Mouse (Mus musculus): ENCODE measurements around the gene Sipa1l3.

Sipa1l3 gene

DNA sequence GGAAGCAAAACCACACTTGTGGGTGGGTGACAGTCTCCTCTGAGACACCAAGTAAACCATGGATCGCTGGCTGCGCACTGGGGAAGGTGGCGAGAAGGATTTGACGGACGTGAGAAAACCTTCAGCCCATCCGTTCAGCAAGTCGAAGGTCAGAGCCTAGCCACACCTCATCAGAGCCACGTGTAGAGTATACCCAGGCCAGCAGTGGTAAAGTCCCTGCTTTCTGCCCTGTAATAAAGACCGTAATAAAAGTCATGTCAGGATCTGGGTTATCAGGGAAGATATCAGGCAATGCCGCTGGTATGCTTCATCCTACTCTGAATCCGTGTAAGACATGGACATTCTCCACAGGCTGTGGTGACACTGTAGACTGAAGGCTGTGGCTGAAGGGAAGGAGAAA is 23.6 kb downstream of the Sipa1l3 start:
- no peak for TF ChIP-seq GATA4 (IDR thresholded peaks at IDR 0.05; ENCODE audit: insufficient replicate concordance, low read length)

GRCm38 (mm10) chr7:29494015-29494414 is 24.4 kb downstream of the Sipa1l3 start:
- TF ChIP-seq GATA4 (IDR thresholded peaks at IDR 0.05; ENCODE audit: insufficient replicate concordance, low read length): no peak

- TF ChIP-seq GATA4 (IDR thresholded peaks at IDR 0.05; ENCODE audit: insufficient replicate concordance, low read length): no peak
These were observed 25.4 kb downstream of the Sipa1l3 start for GRCm38 (mm10) chr7:29492992-29493391.

- TF ChIP-seq GATA4 (IDR thresholded peaks at IDR 0.05; ENCODE audit: insufficient replicate concordance, low read length): no peak
These were observed 26.6 kb downstream of the Sipa1l3 start for GRCm38 (mm10) chr7:29491861-29492260.

DNA sequence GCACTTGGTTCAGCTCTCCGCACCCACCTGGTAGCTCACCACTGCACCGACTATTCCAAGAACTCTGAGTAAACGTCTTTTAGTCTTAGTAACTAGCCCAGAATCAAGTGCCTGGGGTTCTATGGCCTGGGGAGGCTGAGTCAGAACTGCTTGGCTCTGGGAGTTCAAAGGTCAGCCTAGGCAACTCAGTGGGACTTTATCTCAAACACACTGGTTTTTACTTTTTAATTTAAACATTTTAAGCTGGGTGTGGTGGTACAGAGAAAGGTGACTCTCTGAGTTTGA is 27.0 kb downstream of the Sipa1l3 start:
- no peak for TF ChIP-seq GATA4 (IDR thresholded peaks at IDR 0.05; ENCODE audit: insufficient replicate concordance, low read length)

DNA sequence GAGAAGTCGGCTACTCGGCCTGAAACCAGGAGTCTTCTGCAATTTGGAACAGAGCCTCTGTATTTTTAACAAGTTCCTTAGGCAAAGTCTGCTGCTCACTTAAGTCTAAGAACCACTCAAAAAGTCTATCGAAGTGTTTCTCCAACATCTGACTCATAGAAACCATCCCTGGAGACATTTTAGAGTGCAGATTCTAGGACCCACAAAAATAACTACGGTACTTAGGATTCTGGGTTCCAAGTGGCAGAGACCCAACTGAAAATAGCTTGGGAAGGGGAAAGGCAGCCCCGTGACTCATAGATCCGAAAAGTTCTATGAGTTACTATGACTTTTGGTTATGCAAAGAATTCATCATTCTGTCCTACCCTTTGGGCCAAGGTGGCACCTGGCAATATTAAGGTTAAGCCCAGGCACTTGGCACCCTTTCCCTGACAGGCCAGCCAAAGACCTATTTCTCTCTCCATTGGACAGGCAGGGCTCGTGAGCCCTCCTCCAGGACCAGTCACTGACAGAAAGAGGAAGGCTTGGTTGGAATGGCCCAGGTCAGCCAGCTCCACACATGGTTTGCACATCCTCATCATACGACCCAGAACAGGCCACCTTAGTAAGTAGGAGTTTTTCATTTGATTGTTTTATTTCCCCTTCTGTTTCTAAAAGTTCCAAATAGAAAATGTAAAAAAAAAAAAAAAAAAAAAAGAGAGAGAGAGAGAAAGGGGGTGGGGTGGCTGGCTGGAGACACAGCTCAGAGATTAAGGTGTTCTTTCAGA is 27.6 kb downstream of the Sipa1l3 start:
- no peak for TF ChIP-seq GATA4 (IDR thresholded peaks at IDR 0.05; ENCODE audit: insufficient replicate concordance, low read length)

GRCm38 (mm10) chr7:29489851-29490250 is 28.6 kb downstream of the Sipa1l3 start:
- TF ChIP-seq GATA4 (IDR thresholded peaks at IDR 0.05; ENCODE audit: insufficient replicate concordance, low read length): no peak

DNA sequence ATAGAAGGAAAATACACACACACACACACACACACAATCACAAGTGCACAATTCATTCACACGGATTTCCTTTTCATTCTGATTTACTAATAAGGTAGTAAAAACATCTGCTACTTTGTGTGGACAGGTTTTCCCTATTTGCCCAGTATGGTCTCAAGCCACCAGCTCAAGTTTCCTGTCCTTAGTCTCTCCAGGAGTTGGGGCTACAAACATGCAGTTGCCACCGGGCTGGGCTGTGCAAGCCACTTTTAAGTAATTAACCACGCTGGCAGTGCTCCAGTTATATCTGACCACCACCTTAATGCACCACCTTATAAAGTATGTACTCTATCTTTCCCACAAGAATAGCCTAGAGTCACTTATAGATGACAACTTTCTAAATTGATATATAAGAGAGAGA is 29.1 kb downstream of the Sipa1l3 start:
- no peak for TF ChIP-seq GATA4 (IDR thresholded peaks at IDR 0.05; ENCODE audit: insufficient replicate concordance, low read length)

- no peak for TF ChIP-seq GATA4 (IDR thresholded peaks at IDR 0.05; ENCODE audit: insufficient replicate concordance, low read length)
These were observed 31.7 kb downstream of the Sipa1l3 start for GRCm38 (mm10) chr7:29486753-29487152.

DNA sequence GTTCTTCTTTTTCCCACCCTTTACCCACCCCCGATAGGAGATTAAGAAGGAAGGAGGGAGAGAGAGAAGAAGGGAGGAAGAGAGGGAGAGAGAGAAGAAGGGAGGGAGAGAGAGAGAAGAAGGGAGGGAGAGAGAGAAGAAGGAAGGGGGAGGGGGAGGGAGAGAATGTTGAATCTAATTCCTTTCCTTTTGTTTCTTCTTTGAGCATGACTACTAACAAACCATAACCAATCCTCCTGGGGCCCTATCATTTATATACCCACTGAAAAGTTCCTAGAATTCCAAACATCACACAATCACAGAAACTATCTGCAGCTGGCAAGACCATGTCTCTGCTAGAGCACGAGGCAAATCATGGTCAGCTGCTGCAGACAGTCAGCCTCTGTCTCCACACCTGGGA is 32.7 kb downstream of the Sipa1l3 start:
- TF ChIP-seq GATA4 (IDR thresholded peaks at IDR 0.05; ENCODE audit: insufficient replicate concordance, low read length): no peak

DNA sequence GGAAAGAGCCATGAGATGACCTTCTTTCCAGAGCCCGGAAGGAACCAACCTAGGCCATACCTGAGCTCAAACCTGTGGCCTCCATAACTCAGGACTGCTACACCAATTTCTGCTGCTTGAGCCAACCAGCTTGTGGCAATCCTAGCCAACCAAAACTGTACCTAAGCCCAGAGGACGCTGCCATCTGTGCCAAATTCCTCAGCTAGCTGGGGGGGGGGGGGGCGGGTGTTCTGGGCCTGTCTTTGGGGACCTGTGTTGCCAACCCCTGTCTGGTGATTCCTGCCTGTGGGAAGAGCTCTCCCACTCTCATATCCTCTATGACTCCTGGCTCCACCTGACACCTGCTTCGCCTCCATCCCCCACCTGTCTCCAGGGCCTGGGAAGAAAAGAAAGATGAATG is 34.9 kb downstream of the Sipa1l3 start:
- no peak for TF ChIP-seq GATA4 (IDR thresholded peaks at IDR 0.05; ENCODE audit: insufficient replicate concordance, low read length)

GRCm38 (mm10) chr7:29481345-29482155 is 36.9 kb downstream of the Sipa1l3 start:
- no peak for TF ChIP-seq GATA4 (IDR thresholded peaks at IDR 0.05; ENCODE audit: insufficient replicate concordance, low read length)

DNA sequence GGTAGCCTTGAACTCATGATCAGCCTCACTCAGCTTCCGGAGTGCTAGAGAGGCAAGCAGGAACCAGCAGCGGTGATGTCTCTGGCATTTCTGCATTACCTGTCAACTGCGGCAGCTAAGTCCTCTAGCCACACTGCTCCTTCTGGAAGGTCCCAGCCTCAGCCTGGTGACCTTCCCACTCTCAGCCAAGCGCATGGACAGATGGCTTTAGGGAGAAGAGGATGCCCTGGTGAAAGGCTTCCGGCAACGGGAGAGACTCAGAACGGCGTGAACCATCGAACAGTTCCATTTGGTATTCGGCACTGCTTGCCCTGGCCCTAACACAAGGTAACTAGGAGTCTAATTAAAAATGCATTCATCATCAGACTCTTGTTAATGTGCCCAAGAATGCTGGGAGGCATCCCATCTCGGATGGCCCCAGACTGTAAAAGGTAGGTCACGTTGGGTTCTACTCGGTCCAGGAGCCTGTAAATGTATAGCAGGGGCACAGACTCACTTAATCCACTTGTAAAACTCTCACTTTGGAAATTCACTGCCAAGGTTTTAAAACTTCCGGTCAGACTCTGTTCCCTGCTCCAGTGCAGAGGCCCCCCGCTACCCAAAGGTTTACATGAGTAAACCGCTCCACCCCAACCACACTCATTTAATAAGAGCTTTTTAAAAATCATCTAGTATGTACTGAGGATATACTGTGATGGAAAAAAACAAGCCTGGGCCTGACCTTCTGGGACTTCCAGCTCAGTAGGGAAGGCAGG is 37.7 kb downstream of the Sipa1l3 start:
- TF ChIP-seq GATA4 (IDR thresholded peaks at IDR 0.05; ENCODE audit: insufficient replicate concordance, low read length): no peak

- TF ChIP-seq GATA4 (IDR thresholded peaks at IDR 0.05; ENCODE audit: insufficient replicate concordance, low read length): no peak
These were observed 38.3 kb downstream of the Sipa1l3 start for GRCm38 (mm10) chr7:29480183-29480582.

DNA sequence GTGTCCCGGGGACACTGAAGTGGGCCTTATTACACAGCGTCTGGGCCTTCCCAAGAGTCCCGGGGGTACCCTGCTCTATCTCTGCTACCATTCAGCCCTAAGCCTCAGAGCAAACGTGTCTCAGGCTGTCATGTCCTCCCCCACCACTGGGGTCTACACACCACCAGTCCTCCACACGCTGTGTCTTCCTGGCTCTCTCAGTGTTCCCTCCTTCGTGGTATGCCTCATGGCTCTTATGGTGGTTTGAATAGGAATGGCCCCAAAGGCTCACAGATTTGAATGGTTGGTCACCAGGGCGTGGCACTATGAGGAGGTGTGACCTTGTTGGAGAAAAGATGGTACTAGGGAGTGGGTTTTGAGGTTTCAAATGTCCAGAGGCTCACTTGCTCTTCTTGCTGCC is 43.4 kb downstream of the Sipa1l3 start:
- TF ChIP-seq GATA4 (IDR thresholded peaks at IDR 0.05; ENCODE audit: insufficient replicate concordance, low read length): no peak

- no peak for TF ChIP-seq GATA4 (IDR thresholded peaks at IDR 0.05; ENCODE audit: insufficient replicate concordance, low read length)
These were observed 47.1 kb downstream of the Sipa1l3 start for GRCm38 (mm10) chr7:29471309-29471708.
